Comparison of ENCODE assay signal across 9 mouse cellular contexts in the genomic region with DNA sequence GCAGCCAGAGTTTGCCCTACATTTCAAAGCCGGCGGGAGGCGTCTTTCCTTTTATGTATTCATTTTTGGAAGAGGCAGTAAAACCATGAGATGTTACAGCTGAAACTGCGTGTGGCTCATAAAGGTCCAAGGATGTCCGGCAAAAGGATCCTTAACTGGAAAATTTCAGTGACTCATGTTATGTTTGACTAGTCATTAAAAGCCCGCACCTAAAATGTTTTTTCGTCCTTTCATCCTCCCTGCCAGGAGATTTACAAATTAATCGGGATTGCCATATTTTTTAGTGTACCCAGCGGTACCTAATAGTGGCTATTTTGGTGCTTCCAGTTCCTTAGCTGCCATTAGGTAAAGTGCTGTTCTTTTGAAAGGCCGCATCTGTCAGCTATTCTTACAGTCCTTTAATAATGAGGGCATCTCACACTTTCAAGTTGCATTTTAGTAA. TPM values are rescaled to one million over a fixed set of nuclear protein-coding genes. Genes with fewer than 3 reads are reported as not detected.
DNase-seq lines count a peak whose midpoint lies in the region; ATAC-seq and TF ChIP-seq lines count a peak whose summit lies in the region.
"Had no signal": no experiment of that assay in that cellular context is flagged by ENCODE, and none has a peak within 500 bp of the region (broad histone marks: within the 10 kb centered on the region; RNA-seq: fewer than 3 reads in every experiment).

No protein-coding gene starts in this region.

- DNase-seq in heart, postnatal 0 days (ENCODE audit: low spot score), result no peak
- no peak for DNase-seq in heart, postnatal 25 days (ENCODE audit: low spot score)
- no peak for DNase-seq in frontal cortex, postnatal 10 days (ENCODE audit: low spot score in 2 of 2)
- DNase-seq in left cerebral cortex, adult 9 months (ENCODE audit: low spot score in 2 of 2), result no peak
- DNase-seq in spleen, postnatal 4 days (ENCODE audit: low spot score in 2 of 2), result no peak

- H3K27ac ChIP-seq in heart, postnatal 0 days (ENCODE audit: low read depth), result peak overlapping the region; percentile 95
- peak overlapping the region; percentile 78 for H3K27ac ChIP-seq in bone marrow macrophage, adult 2 months (ENCODE audit: insufficient read depth, low read depth, low read length)
- peak overlapping the region; percentile 93 for H3K27ac ChIP-seq in hindbrain, embryonic 12.5 days
- H3K27ac ChIP-seq in midbrain, embryonic 13.5 days, result peak overlapping the region; percentile 92

- intact Hi-C loops in heart, postnatal 25 days (cut with DNase I), result loop anchor here (1.0 to 10.0 kb wide), 7 partner anchors 51 to 710 kb away; a partner anchor contains a TSS

- H3K4me3 ChIP-seq in heart, postnatal 0 days (ENCODE audit: low read depth, low read length), result peak overlapping the region; percentile 99
- peak overlapping the region; percentile 68 for H3K4me3 ChIP-seq in bone marrow macrophage, adult 2 months (ENCODE audit: insufficient read depth, low read length)
- peak overlapping the region; percentile 100 for H3K4me3 ChIP-seq in hindbrain, embryonic 12.5 days
- peak overlapping the region; percentile 99 for H3K4me3 ChIP-seq in midbrain, embryonic 13.5 days (replicated peaks)

- ATAC-seq in heart, postnatal 0 days (ENCODE audit: insufficient read depth, low read depth), result no peak
- no peak; the same call in 1 of the 2 replicates for ATAC-seq in hindbrain, embryonic 12.5 days (ENCODE audit: low FRiP score)
- ATAC-seq in midbrain, embryonic 13.5 days, result no peak

- 17% methylated on average over 10 of the region's 10 CpGs for WGBS in heart, postnatal 0 days
- 22% methylated on average over 10 of the region's 10 CpGs for WGBS in hindbrain, embryonic 12.5 days
- 25% methylated on average over 10 of the region's 10 CpGs for WGBS in midbrain, embryonic 13.5 days

- TF ChIP-seq POLR2A in bone marrow macrophage, adult 2 months (IDR thresholded peaks at IDR 0.05; ENCODE audit: borderline replicate concordance, low read depth, low read length), result no peak

- peaks cover 15% of the 10 kb centered on the region for H3K4me1 ChIP-seq in heart, postnatal 0 days (ENCODE audit: control insufficient read depth, insufficient read depth)
- 0 out of 2 replicates have a peak, but pooled peaks cover 6% of the 10 kb centered on the region for H3K4me1 ChIP-seq in bone marrow macrophage, adult 2 months (ENCODE audit: control insufficient read depth, insufficient read depth, low read length)
- H3K4me1 ChIP-seq in hindbrain, embryonic 12.5 days, result peaks cover 18% of the 10 kb centered on the region
- peaks cover 26% of the 10 kb centered on the region for H3K4me1 ChIP-seq in midbrain, embryonic 13.5 days (replicated peaks)

- TF ChIP-seq EP300 in heart, postnatal 0 days (IDR thresholded peaks at IDR 0.05; ENCODE audit: low read depth), result no peak

- no peaks in the 10 kb centered on the region for H3K9me3 ChIP-seq in heart, postnatal 0 days (replicated peaks; ENCODE audit: control insufficient read depth, low read length)
- H3K9me3 ChIP-seq in hindbrain, embryonic 12.5 days (replicated peaks), result no peaks in the 10 kb centered on the region
- no peaks in the 10 kb centered on the region for H3K9me3 ChIP-seq in midbrain, embryonic 13.5 days

- H3K36me3 ChIP-seq in heart, postnatal 0 days (replicated peaks; ENCODE audit: control insufficient read depth, insufficient read depth, low read length), result no peaks in the 10 kb centered on the region
- H3K36me3 ChIP-seq in hindbrain, embryonic 12.5 days, result no peaks in the 10 kb centered on the region
- no peaks in the 10 kb centered on the region for H3K36me3 ChIP-seq in midbrain, embryonic 13.5 days

- no peaks in the 10 kb centered on the region for H3K27me3 ChIP-seq in heart, postnatal 0 days (ENCODE audit: control insufficient read depth, insufficient read depth, low read length)
- no peaks in the 10 kb centered on the region for H3K27me3 ChIP-seq in hindbrain, embryonic 12.5 days
- H3K27me3 ChIP-seq in midbrain, embryonic 13.5 days, result no peaks in the 10 kb centered on the region

- peak overlapping the region; percentile 76 for H3K9ac ChIP-seq in heart, postnatal 0 days (replicated peaks; ENCODE audit: low read depth, low read length)
- H3K9ac ChIP-seq in hindbrain, embryonic 12.5 days, result peak overlapping the region; percentile 51
- H3K9ac ChIP-seq in midbrain, embryonic 13.5 days (replicated peaks), result peak overlapping the region; percentile 78

- H3K4me2 ChIP-seq in heart, postnatal 0 days (ENCODE audit: low read depth, low read length), result peak overlapping the region; percentile 83
- peak overlapping the region; percentile 55 for H3K4me2 ChIP-seq in hindbrain, embryonic 12.5 days (replicated peaks)
- peak overlapping the region; percentile 64 for H3K4me2 ChIP-seq in midbrain, embryonic 13.5 days (replicated peaks)

- TF ChIP-seq CTCF in heart, postnatal 0 days (IDR thresholded peaks at IDR 0.05; ENCODE audit: low read depth), result no peak
- TF ChIP-seq CTCF in bone marrow macrophage, adult 2 months (IDR thresholded peaks at IDR 0.05; ENCODE audit: low read depth, low read length), result no peak

RNA-seq across cellular contexts. Expression of a gene that starts 0.6 kb away (rescaled TPM):
- total RNA-seq in heart, postnatal 0 days (2014; rRNA removed; ENCODE audit: low replicate concordance), result 26.9 and 31.8 TPM in 2 replicates
- 31.2 and 31.4 TPM in 2 replicates for polyA plus RNA-seq in heart, postnatal 0 days (2015; fragmentation: Nextera tagmentation; extraction: Ambion mirVana)
- total RNA-seq in heart, postnatal 25 days (2021), result 10 to 100 TPM; 63.4 to 68.2 TPM
- polyA plus RNA-seq in bone marrow macrophage, adult 2 months (2012; ENCODE audit: insufficient read depth, insufficient read length, missing spikeins), result 91.6 and 98.7 TPM in 2 replicates
- 98.4 and 109 TPM in 2 replicates for polyA plus RNA-seq in hindbrain, embryonic 12.5 days (2016; fragmentation: Nextera tagmentation; extraction: Ambion mirVana)
- 51.2 and 55.2 TPM in 2 replicates for polyA plus RNA-seq in midbrain, embryonic 13.5 days (2015; fragmentation: Nextera tagmentation; extraction: Ambion mirVana)

RNA-seq across cellular contexts. Expression of a gene that starts 51.6 kb away (rescaled TPM):
- 54.1 and 71.0 TPM in 2 replicates for total RNA-seq in heart, postnatal 0 days (2014; rRNA removed; ENCODE audit: low replicate concordance)
- 99.2 and 106 TPM in 2 replicates for polyA plus RNA-seq in heart, postnatal 0 days (2015; fragmentation: Nextera tagmentation; extraction: Ambion mirVana)
- total RNA-seq in heart, postnatal 25 days (2021), result 10 to 100 TPM; 52.7 to 56.8 TPM
- 51.3 and 53.4 TPM in 2 replicates for polyA plus RNA-seq in bone marrow macrophage, adult 2 months (2012; ENCODE audit: insufficient read depth, insufficient read length, missing spikeins)
- polyA plus RNA-seq in hindbrain, embryonic 12.5 days (2016; fragmentation: Nextera tagmentation; extraction: Ambion mirVana), result 183 and 196 TPM in 2 replicates
- 165 and 168 TPM in 2 replicates for polyA plus RNA-seq in midbrain, embryonic 13.5 days (2015; fragmentation: Nextera tagmentation; extraction: Ambion mirVana)

RNA-seq across cellular contexts. Expression of a gene that starts 58.9 kb away (rescaled TPM):
- total RNA-seq in heart, postnatal 0 days (2014; rRNA removed; ENCODE audit: low replicate concordance), result not detected in 2 replicates
- 0.15 TPM in 1 of 2 replicates, not detected in the other for polyA plus RNA-seq in heart, postnatal 0 days (2015; fragmentation: Nextera tagmentation; extraction: Ambion mirVana)
- total RNA-seq in heart, postnatal 25 days (2021), result not detected
- polyA plus RNA-seq in bone marrow macrophage, adult 2 months (2012; ENCODE audit: insufficient read depth, insufficient read length, missing spikeins), result 1.1 and 1.3 TPM in 2 replicates
- not detected in 2 replicates for polyA plus RNA-seq in hindbrain, embryonic 12.5 days (2016; fragmentation: Nextera tagmentation; extraction: Ambion mirVana)
- polyA plus RNA-seq in midbrain, embryonic 13.5 days (2015; fragmentation: Nextera tagmentation; extraction: Ambion mirVana), result 0.27 TPM in 1 of 2 replicates, not detected in the other
- total RNA-seq: gastrocnemius, postnatal 25 days had no signal
